Mouse (Mus musculus) CD8-positive naive resting alpha-beta T cell, adult 57 days (primary cell): Measurements from ENCODE around the gene Nrp1. TPM values are rescaled to one million over a fixed set of nuclear protein-coding genes. Genes with fewer than 3 reads are reported as not detected.

Source experiments
- total RNA-seq: library from RNA; stranded (reverse); gene quantifications from one replicate; pipeline ENCODE4 v1.2.4, GENCODE M21; 2023

Nrp1 gene
- total RNA-seq, result 1.5 TPM

DNA sequence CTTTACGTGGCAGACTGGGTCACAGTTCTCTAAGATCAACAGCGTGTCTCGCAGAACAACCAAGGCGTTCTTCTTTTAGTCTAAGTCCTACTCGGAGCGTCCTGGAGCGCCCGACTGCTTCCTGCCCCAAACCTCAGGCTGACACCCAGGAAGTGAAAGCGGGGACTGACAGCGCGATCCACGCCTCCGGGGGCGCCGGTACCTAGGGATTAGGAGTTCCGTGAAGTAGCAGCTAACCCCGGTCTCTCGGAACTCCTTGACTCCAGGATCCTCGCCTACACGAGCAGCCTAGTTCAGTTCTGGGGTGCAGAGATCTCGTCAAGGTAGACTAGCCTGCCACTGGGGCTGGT, at the start of gene Nrp1:
Nrp1 (plus strand) TSS at position 199 of the 350 bp plus-strand sequence.

